Mouse (Mus musculus) kidney, adult 2 months (tissue): ENCODE results near the gene Dio1.

ENCODE experiments used
- CTCF ChIP-seq: fragments of 200-500 bp; conservative IDR thresholded peaks from 2 replicates; pipeline ENCODE4 v1.5.1; 2011; ENCODE audit warnings: low read depth, mild to moderate bottlenecking, control low read depth, low read length, moderate library complexity, mixed read lengths; ENCODE audit not compliant: insufficient read depth, insufficient read length
- POLR2A ChIP-seq: fragments of 200-500 bp; IDR thresholded peaks from one replicate; pipeline ENCODE4 v1.6.1; 2011; ENCODE audit warnings: low read depth, low read length, control low read depth

DNA sequence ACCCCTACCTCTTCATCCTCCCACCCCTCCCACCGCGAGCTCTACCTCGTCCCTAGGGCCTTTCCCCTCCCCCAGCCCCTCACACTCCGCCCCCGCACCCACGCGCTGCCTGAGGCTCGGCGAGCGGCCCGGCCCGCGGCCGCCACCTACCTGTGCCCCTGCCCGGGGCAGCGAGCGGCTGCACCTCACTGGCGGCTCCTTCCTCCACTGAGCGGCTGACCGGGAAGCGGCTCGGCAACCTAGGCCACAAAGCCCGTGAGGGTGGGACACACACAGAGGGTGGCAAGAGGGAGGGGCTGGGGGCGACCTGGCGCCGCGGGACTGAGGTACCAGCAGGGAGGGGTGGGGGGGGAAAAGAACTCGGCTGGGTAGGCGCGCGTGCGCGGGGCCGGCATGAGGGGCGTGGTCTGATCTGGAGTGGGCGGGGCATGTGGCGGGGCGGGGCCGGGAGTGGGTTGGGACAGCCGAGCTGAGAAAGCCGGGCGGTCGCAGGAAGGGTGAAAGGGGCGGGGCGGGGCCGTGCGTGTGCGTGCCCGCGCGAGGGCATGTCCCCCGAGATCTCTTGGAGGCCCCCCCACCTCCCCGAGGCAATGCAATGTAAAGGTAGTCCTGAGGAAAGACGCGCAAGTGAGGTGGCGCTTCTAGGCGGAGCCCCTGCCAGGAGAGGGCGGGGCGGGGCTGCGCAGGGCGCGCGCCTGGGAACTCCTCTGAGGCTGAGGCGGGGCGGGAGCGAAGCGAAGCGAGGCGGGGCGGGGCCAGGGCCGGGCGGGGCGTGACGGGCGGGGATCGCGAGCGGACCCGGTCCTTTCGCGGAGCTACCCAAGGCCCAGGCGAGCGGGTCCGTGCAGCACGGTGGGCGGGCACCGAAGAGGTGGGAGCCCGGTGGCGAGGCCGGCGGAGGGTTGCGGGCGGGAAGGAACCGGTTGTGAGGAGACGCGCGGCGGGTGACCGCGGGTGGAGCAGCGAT, 53.6 kb downstream of the Dio1 start, which contains the start of the genes Lrrc42 and Hspb11:
- TF ChIP-seq CTCF (0 out of 2 replicates have a peak, but pooled peaks have one; percentile 11), POLR2A (no peak)
